Mouse (Mus musculus) gastrocnemius, postnatal 4 days (tissue): ENCODE measurements around the gene Pih1d1. TPM values are rescaled to one million over a fixed set of nuclear protein-coding genes. Genes with fewer than 3 reads are reported as not detected.
"Not testable (repeated sequence)": the region's sequence is repeated elsewhere in the genome, so short reads cannot be mapped to it uniquely, and the experiment has no call there.

Source experiments
- DNase-seq, 2 experiments: peaks; one replicate each; pipeline ENCODE4 v3.0.0; 2021 to 2022; ENCODE audit warnings: low spot score in 2 of 2, mixed read lengths in 2 of 2
- long read RNA-seq, 2 experiments: library from polyadenylated mRNA; stranded (forward); transcript quantifications; one replicate each; pipeline ENCODE4 v2.0.0; 2021
- total RNA-seq, 2 experiments: library from RNA; stranded (reverse); gene quantifications; 2 replicates each; pipeline ENCODE4 v1.2.3; 2021

Pih1d1 gene
- 10 to 100 TPM; 52.1 to 59.3 TPM for total RNA-seq
- long read RNA-seq, experiment 1, transcript Pih1d1-206 (10 exons, 1,077 nt): major isoform, 16 of 40 reads
- long read RNA-seq, experiment 1, transcript Pih1d1-201 (10 exons, 1,185 nt): minor isoform, 15 of 40 reads
- long read RNA-seq, experiment 1, partial matches to known transcripts: 8 of 40 reads
- long read RNA-seq, experiment 1, other reads (novel, unspliced or antisense): 1 of 40 reads
- long read RNA-seq, experiment 2, transcript Pih1d1-206 (10 exons, 1,077 nt): minor isoform, 14 of 44 reads
- long read RNA-seq, experiment 2, transcript Pih1d1-201 (10 exons, 1,185 nt): major isoform, 18 of 44 reads
- long read RNA-seq, experiment 2, partial matches to known transcripts: 8 of 44 reads
- long read RNA-seq, experiment 2, other reads (novel, unspliced or antisense): 3 of 44 reads

- DNase-seq: peak; percentile 94 to 98
These were observed at the start of gene Pih1d1, which contains the start of gene Aldh16a1 for GRCm38 (mm10) chr7:45154096-45154992. Gene Pih1d1 (plus strand): TSS chr7:45154303. Gene Aldh16a1 (minus strand): TSS chr7:45154584.

GRCm38 (mm10) chr7:45104941-45105340 is 49.2 kb upstream of the Pih1d1 start:
- DNase-seq: no peak

- DNase-seq: no peak
These were observed 48.6 kb upstream of the Pih1d1 start for GRCm38 (mm10) chr7:45105491-45105890.

GRCm38 (mm10) chr7:45106441-45106840 is 47.7 kb upstream of the Pih1d1 start:
- DNase-seq: no peak

- DNase-seq: no peak
These were observed 47.0 kb upstream of the Pih1d1 start for GRCm38 (mm10) chr7:45107052-45107645.

GRCm38 (mm10) chr7:45110089-45110488 is 44.0 kb upstream of the Pih1d1 start:
- DNase-seq: not testable (repeated sequence)

- no peak for DNase-seq
These were observed 42.2 kb upstream of the Pih1d1 start for GRCm38 (mm10) chr7:45111940-45112339.

GRCm38 (mm10) chr7:45112529-45112928 is 41.6 kb upstream of the Pih1d1 start:
- DNase-seq: no peak

GRCm38 (mm10) chr7:45113476-45113875 is 40.6 kb upstream of the Pih1d1 start:
- DNase-seq: no peak

- DNase-seq: no peak
These were observed 36.5 kb upstream of the Pih1d1 start for GRCm38 (mm10) chr7:45117566-45117965.

GRCm38 (mm10) chr7:45118336-45118735 is 35.8 kb upstream of the Pih1d1 start:
- no peak for DNase-seq

GRCm38 (mm10) chr7:45119780-45120709 is 34.1 kb upstream of the Pih1d1 start:
- DNase-seq: no peak

- DNase-seq: no peak
These were observed 32.7 kb upstream of the Pih1d1 start for GRCm38 (mm10) chr7:45121404-45121803.

- no peak for DNase-seq
These were observed 32.1 kb upstream of the Pih1d1 start for GRCm38 (mm10) chr7:45121966-45122365.

- no peak for DNase-seq
These were observed 31.4 kb upstream of the Pih1d1 start for GRCm38 (mm10) chr7:45122561-45123185.

GRCm38 (mm10) chr7:45123186-45123570 is 30.9 kb upstream of the Pih1d1 start:
- no peak for DNase-seq

- peak; percentile 96 to 99 for DNase-seq
These were observed 29.6 kb upstream of the Pih1d1 start, which contains the start of gene Rps11 for GRCm38 (mm10) chr7:45124224-45125143. Gene Rps11 (minus strand): TSS chr7:45124439.

GRCm38 (mm10) chr7:45125144-45125600 is 28.9 kb upstream of the Pih1d1 start:
- no peak for DNase-seq

GRCm38 (mm10) chr7:45125649-45126048 is 28.5 kb upstream of the Pih1d1 start:
- DNase-seq: not testable (repeated sequence)
